Mouse (Mus musculus) liver, embryonic 14 days (tissue): ENCODE data around the gene Vmn1r215. TPM values are rescaled to one million over a fixed set of nuclear protein-coding genes. Genes with fewer than 3 reads are reported as not detected.

Source experiments
- polyA plus RNA-seq: library from polyadenylated mRNA; depleted of rRNA; stranded (reverse); fragments of >200 nt; gene quantifications from 2 replicates; pipeline ENCODE4 v1.2.3, GENCODE M21; 2012; rRNA removed

Gene Vmn1r215
- polyA plus RNA-seq: not detected in 2 replicates

GRCm38 (mm10) chr13:23067725-23068124 lies at the start of gene Vmn1r215:
Gene Vmn1r215 (plus strand): TSS chr13:23068025.

GRCm38 (mm10) chr13:23030118-23030517 lies 37.7 kb upstream of the Vmn1r215 start, which contains the start of gene Vmn1r214:
Gene Vmn1r214 (plus strand): TSS chr13:23030418.

GRCm38 (mm10) chr13:23118126-23118525 lies 50.3 kb downstream of the Vmn1r215 start, which contains the start of gene Vmn1r217:
Gene Vmn1r217 (minus strand): TSS chr13:23118226.

Other genes starting within 250 kb of the Vmn1r215 start
- not detected in 2 replicates for gene Vmn1r210, start 236.7 kb upstream of the Vmn1r215 start, polyA plus RNA-seq
- not detected in 2 replicates for gene Vmn1r211, start 210.5 kb upstream of the Vmn1r215 start, polyA plus RNA-seq
- not detected in 2 replicates for gene Vmn1r212, start 183.8 kb upstream of the Vmn1r215 start, polyA plus RNA-seq
- gene Vmn1r213, start 60.4 kb upstream of the Vmn1r215 start, polyA plus RNA-seq: not detected in 2 replicates
- gene Vmn1r214, start 37.6 kb upstream of the Vmn1r215 start, polyA plus RNA-seq: not detected in 2 replicates
- not detected in 2 replicates for gene Vmn1r217, start 50.2 kb downstream of the Vmn1r215 start, polyA plus RNA-seq
- gene Vmn1r218, start 65.1 kb downstream of the Vmn1r215 start, polyA plus RNA-seq: not detected in 2 replicates
- not detected in 2 replicates for gene Vmn1r219, start 91.3 kb downstream of the Vmn1r215 start, polyA plus RNA-seq
- gene Vmn1r220, start 120.0 kb downstream of the Vmn1r215 start, polyA plus RNA-seq: not detected in 2 replicates
- gene Vmn1r221, start 146.1 kb downstream of the Vmn1r215 start, polyA plus RNA-seq: not detected in 2 replicates
- gene Vmn1r222, start 167.9 kb downstream of the Vmn1r215 start, polyA plus RNA-seq: not detected in 2 replicates
- gene Vmn1r223, start 179.1 kb downstream of the Vmn1r215 start, polyA plus RNA-seq: not detected in 2 replicates